Mouse (Mus musculus): Measurements from ENCODE around the gene Leap2. TPM values are rescaled to one million over a fixed set of nuclear protein-coding genes. Genes with fewer than 3 reads are reported as not detected.
"Not testable (repeated sequence)": the region's sequence is repeated elsewhere in the genome, so short reads cannot be mapped to it uniquely, and the experiment has no call there.

The Leap2 gene
- polyA plus RNA-seq, 1 experiment from 2014 or later = not detected

GRCm38 (mm10) chr11:53436338-53436737 lies 13.4 kb upstream of the Leap2 start:
- Histone ChIP-seq H3K4me2 (no peak overlapping the region), H3K27ac (ENCODE audit: poor library complexity, severe bottlenecking) (no peak overlapping the region), H3K4me3 (no peak overlapping the region), H3K36me3 (no peaks in the 10 kb centered on the region), H3K4me1 (replicated peaks) (peaks cover 7% of the 10 kb centered on the region; the same call in 1 of the 2 replicates), H3K27me3 (replicated peaks) (no peaks in the 10 kb centered on the region), H3K9me3 (replicated peaks) (no peaks in the 10 kb centered on the region), H3K9ac (no peak overlapping the region)
- ATAC-seq (ENCODE audit: insufficient number of reproducible peaks, low FRiP score) = no peak
- WGBS = 83% methylated on average over 6 of the region's 6 CpGs

- no peak overlapping the region for H3K4me3 ChIP-seq
- peaks cover 8% of the 10 kb centered on the region; the same call in 1 of the 2 replicates for H3K4me1 ChIP-seq (replicated peaks)
- H3K36me3 ChIP-seq = no peaks in the 10 kb centered on the region
- no peaks in the 10 kb centered on the region for H3K9me3 ChIP-seq (replicated peaks)
- no peak overlapping the region for H3K27ac ChIP-seq (ENCODE audit: poor library complexity, severe bottlenecking)
- WGBS = 74% methylated on average over 8 of the region's 8 CpGs
- H3K4me2 ChIP-seq = no peak overlapping the region
- H3K27me3 ChIP-seq (replicated peaks) = no peaks in the 10 kb centered on the region
- no peak for ATAC-seq (ENCODE audit: insufficient number of reproducible peaks, low FRiP score)
- H3K9ac ChIP-seq = no peak overlapping the region
These were observed 12.5 kb upstream of the Leap2 start for GRCm38 (mm10) chr11:53435504-53435903.

GRCm38 (mm10) chr11:53433057-53433456 lies 10.1 kb upstream of the Leap2 start:
- Histone ChIP-seq H3K27me3 (replicated peaks) (no peaks in the 10 kb centered on the region), H3K4me2 (no peak overlapping the region), H3K9me3 (replicated peaks) (no peaks in the 10 kb centered on the region), H3K36me3 (peaks cover 11% of the 10 kb centered on the region), H3K4me1 (replicated peaks) (peaks cover 14% of the 10 kb centered on the region), H3K9ac (no peak overlapping the region), H3K4me3 (no peak overlapping the region), H3K27ac (ENCODE audit: poor library complexity, severe bottlenecking) (no peak overlapping the region)
- ATAC-seq (ENCODE audit: insufficient number of reproducible peaks, low FRiP score) = no peak
- WGBS = 40% methylated on average over 6 of the region's 6 CpGs

- Histone ChIP-seq H3K27me3 (replicated peaks) (no peaks in the 10 kb centered on the region), H3K9ac (peak overlapping the region; percentile 40), H3K4me3 (peak overlapping the region; percentile 92), H3K4me1 (replicated peaks) (peaks cover 18% of the 10 kb centered on the region), H3K36me3 (peaks cover 15% of the 10 kb centered on the region), H3K4me2 (peak overlapping the region; percentile 65), H3K27ac (ENCODE audit: poor library complexity, severe bottlenecking) (peak overlapping the region; percentile 75), H3K9me3 (replicated peaks) (no peaks in the 10 kb centered on the region)
- peak; percentile 9; the same call in 1 of the 2 replicates for ATAC-seq (ENCODE audit: insufficient number of reproducible peaks, low FRiP score)
- 15% methylated on average over 9 of the region's 9 CpGs for WGBS
These were observed 8.5 kb upstream of the Leap2 start for GRCm38 (mm10) chr11:53431347-53432056.

GRCm38 (mm10) chr11:53430670-53431346 lies 7.8 kb upstream of the Leap2 start, which contains the start of the genes Uqcrq and Gdf9:
Gene Uqcrq, minus strand, starts transcription at chr11:53430831.
Gene Gdf9, plus strand, starts transcription at chr11:53431023.
- H3K4me3 ChIP-seq = peak within 1 kb of the TSS; percentile 92
- H3K27me3 ChIP-seq (replicated peaks) = no peaks in the 10 kb centered on the region
- H3K27ac ChIP-seq (ENCODE audit: poor library complexity, severe bottlenecking) = peak within 1 kb of the TSS; percentile 75
- under 1% methylated on average over 44 of the region's 44 CpGs for WGBS
- H3K9ac ChIP-seq = peak within 1 kb of the TSS; percentile 93
- ATAC-seq (ENCODE audit: insufficient number of reproducible peaks, low FRiP score) = peak; percentile 97
- peak within 1 kb of the TSS; percentile 84 for H3K4me2 ChIP-seq
- H3K9me3 ChIP-seq (replicated peaks) = no peaks in the 10 kb centered on the region
- peaks cover 15% of the 10 kb centered on the region for H3K36me3 ChIP-seq
- H3K4me1 ChIP-seq (replicated peaks) = peaks cover 23% of the 10 kb centered on the region

GRCm38 (mm10) chr11:53430300-53430669 lies 7.3 kb upstream of the Leap2 start:
- Histone ChIP-seq H3K9me3 (replicated peaks) (no peaks in the 10 kb centered on the region), H3K36me3 (peaks cover 15% of the 10 kb centered on the region), H3K27me3 (replicated peaks) (no peaks in the 10 kb centered on the region), H3K27ac (ENCODE audit: poor library complexity, severe bottlenecking) (peak overlapping the region; percentile 72), H3K4me2 (peak overlapping the region; percentile 84), H3K9ac (peak overlapping the region; percentile 93), H3K4me3 (peak overlapping the region; percentile 92), H3K4me1 (replicated peaks) (peaks cover 29% of the 10 kb centered on the region)
- under 1% methylated on average over 34 of the region's 34 CpGs for WGBS
- ATAC-seq (ENCODE audit: insufficient number of reproducible peaks, low FRiP score) = peak; percentile 47

- Histone ChIP-seq H3K4me1 (replicated peaks) (peaks cover 34% of the 10 kb centered on the region), H3K36me3 (peaks cover 15% of the 10 kb centered on the region), H3K27me3 (replicated peaks) (no peaks in the 10 kb centered on the region), H3K9ac (no peak overlapping the region), H3K4me2 (peak overlapping the region; percentile 84), H3K4me3 (no peak overlapping the region; the same call in 1 of the 2 replicates), H3K9me3 (replicated peaks) (no peaks in the 10 kb centered on the region), H3K27ac (ENCODE audit: poor library complexity, severe bottlenecking) (no peak overlapping the region)
- no peak for ATAC-seq (ENCODE audit: insufficient number of reproducible peaks, low FRiP score)
These were observed 6.2 kb upstream of the Leap2 start for GRCm38 (mm10) chr11:53429182-53429581.

- H3K4me1 ChIP-seq (replicated peaks) = peaks cover 34% of the 10 kb centered on the region
- H3K4me3 ChIP-seq = no peak overlapping the region
- H3K27me3 ChIP-seq (replicated peaks) = no peaks in the 10 kb centered on the region
- H3K4me2 ChIP-seq = no peak overlapping the region
- ATAC-seq (ENCODE audit: insufficient number of reproducible peaks, low FRiP score) = no peak
- H3K27ac ChIP-seq (ENCODE audit: poor library complexity, severe bottlenecking) = no peak overlapping the region
- no peak overlapping the region for H3K9ac ChIP-seq
- WGBS = 91% methylated on average over 5 of the region's 5 CpGs
- H3K36me3 ChIP-seq = peaks cover 15% of the 10 kb centered on the region
- no peaks in the 10 kb centered on the region for H3K9me3 ChIP-seq (replicated peaks)
These were observed 5.7 kb upstream of the Leap2 start for GRCm38 (mm10) chr11:53428716-53429057.

- H3K4me3 ChIP-seq = no peak overlapping the region
- 89% methylated on average over 3 of the region's 3 CpGs for WGBS
- H3K27ac ChIP-seq (ENCODE audit: poor library complexity, severe bottlenecking) = no peak overlapping the region
- peaks cover 31% of the 10 kb centered on the region for H3K4me1 ChIP-seq (replicated peaks)
- no peaks in the 10 kb centered on the region for H3K27me3 ChIP-seq (replicated peaks)
- ATAC-seq (ENCODE audit: insufficient number of reproducible peaks, low FRiP score) = no peak
- H3K9me3 ChIP-seq (replicated peaks) = no peaks in the 10 kb centered on the region
- H3K36me3 ChIP-seq = peaks cover 15% of the 10 kb centered on the region
- no peak overlapping the region for H3K4me2 ChIP-seq
- no peak overlapping the region for H3K9ac ChIP-seq
These were observed 5.2 kb upstream of the Leap2 start for GRCm38 (mm10) chr11:53427993-53428715.

GRCm38 (mm10) chr11:53426914-53427313 lies 3.9 kb upstream of the Leap2 start:
- Histone ChIP-seq H3K4me1 (replicated peaks) (peaks cover 36% of the 10 kb centered on the region), H3K36me3 (peaks cover 22% of the 10 kb centered on the region), H3K27ac (ENCODE audit: poor library complexity, severe bottlenecking) (peak overlapping the region; percentile 53), H3K4me2 (0 out of 2 replicates have a peak overlapping the region, but pooled peaks have one; percentile 22), H3K9ac (peak overlapping the region; percentile 41; the same call in 1 of the 2 replicates)
- not testable (repeated sequence) for H3K4me3 ChIP-seq; ATAC-seq (ENCODE audit: insufficient number of reproducible peaks, low FRiP score); H3K27me3 ChIP-seq (replicated peaks); H3K9me3 ChIP-seq (replicated peaks)
- 49% methylated on average over 3 of the region's 3 CpGs for WGBS

- Histone ChIP-seq H3K4me2 (no peak overlapping the region), H3K27ac (ENCODE audit: poor library complexity, severe bottlenecking) (no peak overlapping the region), H3K27me3 (replicated peaks) (no peaks in the 10 kb centered on the region), H3K36me3 (peaks cover 30% of the 10 kb centered on the region), H3K9me3 (replicated peaks) (no peaks in the 10 kb centered on the region), H3K4me1 (replicated peaks) (peaks cover 31% of the 10 kb centered on the region), H3K4me3 (no peak overlapping the region), H3K9ac (no peak overlapping the region)
- WGBS = 80% methylated on average over 6 of the region's 6 CpGs
- ATAC-seq (ENCODE audit: insufficient number of reproducible peaks, low FRiP score) = no peak
These were observed 2.8 kb upstream of the Leap2 start for GRCm38 (mm10) chr11:53425711-53426255.
